Mouse (Mus musculus) c-Kit-negative CD71-positive TER-119-positive erythroid progenitor cells, embryonic 14.5 days (primary cell): ENCODE results near the gene Dnlz.

Source experiments
- DNase-seq: peaks from one replicate; pipeline ENCODE4 v3.0.0-alpha.2; 2013; ENCODE audit warnings: low read depth, low spot score

Gene Dnlz

DNA sequence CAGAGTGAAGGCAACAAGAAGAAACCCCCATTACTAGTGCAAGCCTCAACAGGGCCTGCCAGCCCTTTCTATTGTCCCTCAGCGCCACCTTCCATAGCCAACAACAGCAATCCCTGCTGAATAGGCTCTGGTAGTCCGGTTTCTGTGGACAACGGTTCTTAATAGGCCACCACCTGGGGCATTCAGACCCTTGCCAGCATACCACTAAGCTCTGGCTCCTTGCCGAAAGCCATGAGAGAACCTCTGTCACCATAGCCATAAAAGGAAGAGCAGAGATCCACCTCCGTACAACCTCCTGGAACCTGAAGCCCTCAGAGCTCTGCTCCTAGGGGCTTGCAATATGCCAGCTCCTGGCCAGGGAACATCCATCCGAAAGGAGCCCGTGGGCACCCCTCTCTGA is 52.6 kb downstream of the Dnlz start:
- DNase-seq, result no peak

DNA sequence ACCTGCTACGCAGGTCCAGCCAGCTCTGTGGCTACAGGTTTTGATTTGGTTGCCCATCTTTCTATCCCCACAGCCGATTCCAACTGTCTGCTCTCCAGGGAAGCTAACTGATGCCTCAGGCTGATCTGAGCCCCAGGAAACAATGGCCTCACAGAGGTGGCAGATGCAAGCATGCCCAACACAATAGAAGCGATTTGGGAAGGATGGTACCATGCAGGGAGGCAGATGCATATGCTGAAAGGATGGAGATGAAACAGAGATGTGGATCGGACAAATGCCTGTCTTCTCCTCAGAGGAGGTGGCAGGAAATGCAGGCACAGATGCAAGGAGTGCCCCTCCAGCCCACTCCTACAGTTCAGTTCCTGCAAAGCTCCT is 53.1 kb downstream of the Dnlz start:
- no peak for DNase-seq

DNA sequence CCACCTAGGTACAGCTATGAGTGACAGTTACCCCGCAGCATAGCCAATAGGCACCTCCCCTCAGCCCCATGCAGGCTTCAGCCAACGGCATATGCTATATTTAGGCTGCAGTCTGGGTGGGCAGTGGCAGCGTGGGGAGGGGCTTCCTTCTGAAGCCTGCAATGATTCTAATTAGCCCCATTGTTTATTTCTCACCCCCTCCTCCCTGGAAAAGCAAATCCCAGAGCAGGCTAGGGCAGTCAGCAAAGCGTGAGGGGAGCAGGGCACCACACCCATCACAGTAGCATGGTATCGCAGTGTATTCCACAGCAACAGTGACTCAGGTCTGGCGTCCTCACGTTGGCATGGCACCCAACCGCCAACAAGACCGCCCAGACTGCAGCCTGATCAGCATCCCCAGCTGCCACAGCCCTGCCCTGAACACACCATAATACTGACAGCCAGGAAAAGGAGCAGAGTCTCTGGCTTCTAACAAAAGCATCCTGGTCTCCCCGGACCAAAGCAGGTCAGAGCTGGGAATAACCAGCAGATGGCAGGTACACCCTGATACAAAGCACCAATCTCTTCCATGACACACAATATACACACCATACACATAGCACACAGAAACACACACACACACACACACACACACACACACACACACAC is 53.6 kb downstream of the Dnlz start:
- no peak for DNase-seq
